In genomic region chr7:15912183-15912582, GRCm38 (mm10) we compare ENCODE assay signal across 9 mouse cellular contexts. TPM values are rescaled to one million over a fixed set of nuclear protein-coding genes. Genes with fewer than 3 reads are reported as not detected.
A peak's percentile ranks its signal among the peaks of the same experiment; 100 is the strongest.
DNase-seq lines count a peak whose midpoint lies in the region; ATAC-seq lines count a peak whose summit lies in the region.
"Had no signal": no experiment of that assay in that cellular context is flagged by ENCODE, and none has a peak within 500 bp of the region (broad histone marks: within the 10 kb centered on the region; RNA-seq: fewer than 3 reads in every experiment).

No protein-coding gene starts in this region.

- peak; percentile 62 for ATAC-seq in forebrain, embryonic 14.5 days
- peak; percentile 76 to 80 for ATAC-seq in hematopoietic stem cell, adult 5-6 weeks (replicated peaks in 1 of 2; ENCODE audit: insufficient read depth in 1 of 2, low FRiP score in 2 of 2, low TSS enrichment in 1 of 2, low read depth in 1 of 2, poor library complexity in 2 of 2, severe bottlenecking in 2 of 2)
- peak; percentile 57 for ATAC-seq in megakaryocyte, adult 5-6 weeks (ENCODE audit: poor library complexity, severe bottlenecking)

- DNase-seq in Muller cell, postnatal 12 days (ENCODE audit: inconsistent ontology term) = peak; percentile 74
- DNase-seq in c-Kit-positive CD71-positive TER-119-positive erythroid progenitor cells, embryonic 14.5 days (ENCODE audit: low spot score) = peak; percentile 71
- DNase-seq in forebrain, embryonic 14.5 days (ENCODE audit: low spot score) = peak; percentile 87
- peak; percentile 60 for DNase-seq in layer of hippocampus, adult 9-11 months
- DNase-seq in right cerebral cortex, adult 18-20 months = peak; percentile 69
- peak; percentile 76 for DNase-seq in urinary bladder, postnatal 25 days (ENCODE audit: low spot score)

- 0% methylated on average over 4 of the region's 4 CpGs for WGBS in forebrain, embryonic 14.5 days

- peaks cover 5% of the 10 kb centered on the region for H3K36me3 ChIP-seq in forebrain, embryonic 14.5 days (ENCODE audit: control insufficient read depth, insufficient read depth, low read length)

- H3K27ac ChIP-seq in forebrain, embryonic 14.5 days (ENCODE audit: low read depth, low read length) = no peak overlapping the region
- H3K27ac ChIP-seq: liver, embryonic 15.5 days had no signal

- H3K9me3 ChIP-seq in forebrain, embryonic 14.5 days (replicated peaks; ENCODE audit: control insufficient read depth, low read length) = no peaks in the 10 kb centered on the region
- H3K9me3 ChIP-seq: liver, embryonic 15.5 days had no signal

- no peak overlapping the region for H3K4me2 ChIP-seq in forebrain, embryonic 14.5 days (ENCODE audit: low read length)
- H3K4me2 ChIP-seq: liver, embryonic 15.5 days had no signal

- H3K4me3 ChIP-seq in forebrain, embryonic 14.5 days (ENCODE audit: low read depth, low read length) = no peak overlapping the region
- H3K4me3 ChIP-seq: liver, embryonic 15.5 days had no signal

- no peaks in the 10 kb centered on the region for H3K27me3 ChIP-seq in forebrain, embryonic 14.5 days (replicated peaks; ENCODE audit: control insufficient read depth, insufficient read depth, low read length)
- H3K27me3 ChIP-seq: liver, embryonic 15.5 days had no signal

- no peak overlapping the region for H3K9ac ChIP-seq in forebrain, embryonic 14.5 days (ENCODE audit: low read length)
- H3K9ac ChIP-seq: liver, embryonic 15.5 days had no signal

- H3K4me1 ChIP-seq in forebrain, embryonic 14.5 days (ENCODE audit: control insufficient read depth, insufficient read depth, low read length) = no peaks in the 10 kb centered on the region
- H3K4me1 ChIP-seq: liver, embryonic 15.5 days had no signal

RNA-seq across cellular contexts. Expression of gene Selenow, which starts 10.0 kb away (rescaled TPM):
- polyA plus RNA-seq in forebrain, embryonic 14.5 days (2014; fragmentation: Nextera tagmentation; extraction: Ambion mirVana) = 1,730 and 1,790 TPM in 2 replicates
- 49.4 and 91.1 TPM in 2 replicates for total RNA-seq in hematopoietic stem cell, adult 5-6 weeks (2017)
- 96.9 and 102 TPM in 2 replicates for total RNA-seq in megakaryocyte, adult 5-6 weeks (2015)
- 31.5 and 33.7 TPM in 2 replicates for total RNA-seq in megakaryocyte, adult 5-6 weeks (2017)

RNA-seq across cellular contexts. Expression of gene Crxos, which starts 29.8 kb away (rescaled TPM):
- polyA plus RNA-seq in forebrain, embryonic 14.5 days (2014; fragmentation: Nextera tagmentation; extraction: Ambion mirVana) = not detected in 2 replicates
- not detected in 2 replicates for total RNA-seq in hematopoietic stem cell, adult 5-6 weeks (2017)
- not detected in 2 replicates for total RNA-seq in megakaryocyte, adult 5-6 weeks (2015)
- not detected in 2 replicates for total RNA-seq in megakaryocyte, adult 5-6 weeks (2017)
- polyA plus RNA-seq: liver, embryonic 15.5 days had no signal

RNA-seq across cellular contexts. Expression of gene Crx, which starts 32.4 kb away (rescaled TPM):
- 0.09 TPM in 1 of 2 replicates, not detected in the other for polyA plus RNA-seq in forebrain, embryonic 14.5 days (2014; fragmentation: Nextera tagmentation; extraction: Ambion mirVana)
- total RNA-seq in hematopoietic stem cell, adult 5-6 weeks (2017) = not detected in 2 replicates
- not detected in 2 replicates for total RNA-seq in megakaryocyte, adult 5-6 weeks (2015)
- total RNA-seq in megakaryocyte, adult 5-6 weeks (2017) = not detected in 2 replicates
- polyA plus RNA-seq: liver, embryonic 15.5 days had no signal

RNA-seq across cellular contexts. Expression of gene Nop53, which starts 33.7 kb away (rescaled TPM):
- 142 and 147 TPM in 2 replicates for polyA plus RNA-seq in forebrain, embryonic 14.5 days (2014; fragmentation: Nextera tagmentation; extraction: Ambion mirVana)
- 279 and 439 TPM in 2 replicates for total RNA-seq in hematopoietic stem cell, adult 5-6 weeks (2017)
- 80.2 and 90.4 TPM in 2 replicates for total RNA-seq in megakaryocyte, adult 5-6 weeks (2015)
- 293 and 315 TPM in 2 replicates for total RNA-seq in megakaryocyte, adult 5-6 weeks (2017)

RNA-seq across cellular contexts. Expression of gene Ehd2, which starts 55.2 kb away (rescaled TPM):
- 4.5 and 6.2 TPM in 2 replicates for polyA plus RNA-seq in forebrain, embryonic 14.5 days (2014; fragmentation: Nextera tagmentation; extraction: Ambion mirVana)
- total RNA-seq in hematopoietic stem cell, adult 5-6 weeks (2017) = 0.15 and 0.56 TPM in 2 replicates
- total RNA-seq in megakaryocyte, adult 5-6 weeks (2015) = 0.04 TPM in 1 of 2 replicates, not detected in the other
- total RNA-seq in megakaryocyte, adult 5-6 weeks (2017) = 0.07 and 0.16 TPM in 2 replicates
